Mouse (Mus musculus) embryonic fibroblast, embryonic 13.5 days (primary cell): ENCODE measurements around the gene Tbxas1.

Experiments
- CTCF ChIP-seq: IDR thresholded peaks from 2 replicates; pipeline ENCODE4 v1.5.1; 2011; ENCODE audit warnings: mild to moderate bottlenecking, control low read depth, low read length, moderate library complexity, borderline replicate concordance; ENCODE audit not compliant: insufficient read depth
- POLR2A ChIP-seq: IDR thresholded peaks from 2 replicates; pipeline ENCODE4 v1.6.1; 2011; ENCODE audit warnings: low read depth, mild to moderate bottlenecking, control low read depth, low read length, moderate library complexity

DNA sequence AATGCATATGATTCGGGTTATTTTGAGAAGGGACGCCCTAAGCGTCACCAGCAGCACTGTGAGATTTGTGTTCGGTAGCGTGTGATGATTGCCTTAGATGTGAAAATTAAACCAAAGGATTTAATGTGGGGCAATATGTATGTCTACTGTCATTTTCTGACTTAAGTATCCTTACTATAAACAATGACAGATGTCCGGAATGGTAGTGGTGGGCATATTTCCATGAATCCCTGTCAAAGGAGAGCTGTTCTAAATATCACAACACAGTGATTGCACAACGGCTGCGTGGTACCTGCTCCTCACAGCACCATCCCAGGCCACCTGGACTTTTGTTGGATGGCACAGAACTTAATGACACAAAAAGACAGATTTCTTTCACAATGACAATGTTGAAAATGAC, 69.2 kb downstream of the Tbxas1 start:
- TF ChIP-seq CTCF (no peak), POLR2A (no peak)
